Mouse (Mus musculus) cerebellum, postnatal 25 days (tissue): Measurements from ENCODE around the gene 6430571L13Rik.

Source experiments
- DNase-seq, 2 experiments: peaks; one replicate each; pipeline ENCODE4 v3.0.0; 2021; ENCODE audit warnings: mixed read lengths in 2 of 2

Gene 6430571L13Rik

DNA sequence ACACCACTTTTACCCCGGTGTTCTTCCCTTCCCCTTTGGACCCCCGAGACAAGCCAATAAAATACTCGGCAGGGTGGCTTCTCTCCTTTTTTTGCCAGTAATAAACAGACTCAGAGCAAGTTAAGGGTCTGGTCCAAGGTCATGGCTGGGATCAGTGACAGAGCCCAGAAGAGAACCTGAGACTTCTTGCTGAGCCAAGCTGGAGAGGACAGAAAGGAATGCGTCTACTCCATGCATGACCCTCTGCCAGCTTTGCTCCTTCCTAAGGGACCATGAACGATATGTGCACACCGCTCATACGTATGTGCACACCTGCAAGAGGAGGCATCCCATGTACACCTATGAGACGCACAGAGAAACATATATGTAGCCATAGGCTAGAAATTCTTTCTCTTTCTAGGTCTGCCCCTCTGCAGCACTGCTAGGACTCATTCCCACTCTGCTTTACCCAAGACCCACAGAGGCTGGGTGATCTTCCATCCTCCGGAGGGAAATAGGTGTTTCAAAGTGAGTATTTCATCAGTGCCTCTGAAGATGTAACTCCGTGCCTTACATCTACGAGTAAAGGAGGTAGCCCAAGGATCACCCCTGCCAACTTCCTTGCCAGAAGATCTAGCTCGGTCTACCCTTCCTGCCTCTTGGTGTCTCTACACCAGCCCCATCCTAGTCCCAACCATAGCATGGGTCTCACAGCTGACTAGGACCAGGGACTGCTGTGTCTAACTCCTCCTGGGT lies 676 bp downstream of the 6430571L13Rik start:
- peak; percentile 57 to 67 for DNase-seq

DNA sequence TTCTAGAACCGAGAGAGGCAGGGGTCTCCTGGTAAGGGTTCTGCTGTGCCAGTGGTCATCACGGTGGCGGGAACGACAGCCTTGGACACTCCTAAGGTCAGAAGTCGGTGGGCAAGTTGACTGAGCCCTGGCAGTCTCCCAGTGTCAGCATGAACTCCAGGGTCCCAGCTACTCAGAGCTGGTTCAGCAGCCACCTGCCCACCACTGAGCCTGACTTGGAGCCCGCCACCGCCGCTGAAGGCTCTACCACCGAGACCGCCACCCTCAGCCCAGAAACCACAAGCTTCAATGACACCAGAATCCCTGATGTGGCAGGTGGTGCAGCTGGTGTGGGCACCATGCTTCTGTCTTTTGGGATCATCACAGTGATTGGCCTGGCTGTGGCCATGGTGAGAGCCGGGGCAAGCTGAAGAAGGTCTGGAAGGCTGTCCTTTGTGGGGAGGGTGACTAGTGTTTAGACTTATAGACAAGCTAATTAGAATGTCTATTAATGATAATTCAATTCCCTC lies 1.9 kb downstream of the 6430571L13Rik start:
- peak; percentile 52 to 53 for DNase-seq

DNA sequence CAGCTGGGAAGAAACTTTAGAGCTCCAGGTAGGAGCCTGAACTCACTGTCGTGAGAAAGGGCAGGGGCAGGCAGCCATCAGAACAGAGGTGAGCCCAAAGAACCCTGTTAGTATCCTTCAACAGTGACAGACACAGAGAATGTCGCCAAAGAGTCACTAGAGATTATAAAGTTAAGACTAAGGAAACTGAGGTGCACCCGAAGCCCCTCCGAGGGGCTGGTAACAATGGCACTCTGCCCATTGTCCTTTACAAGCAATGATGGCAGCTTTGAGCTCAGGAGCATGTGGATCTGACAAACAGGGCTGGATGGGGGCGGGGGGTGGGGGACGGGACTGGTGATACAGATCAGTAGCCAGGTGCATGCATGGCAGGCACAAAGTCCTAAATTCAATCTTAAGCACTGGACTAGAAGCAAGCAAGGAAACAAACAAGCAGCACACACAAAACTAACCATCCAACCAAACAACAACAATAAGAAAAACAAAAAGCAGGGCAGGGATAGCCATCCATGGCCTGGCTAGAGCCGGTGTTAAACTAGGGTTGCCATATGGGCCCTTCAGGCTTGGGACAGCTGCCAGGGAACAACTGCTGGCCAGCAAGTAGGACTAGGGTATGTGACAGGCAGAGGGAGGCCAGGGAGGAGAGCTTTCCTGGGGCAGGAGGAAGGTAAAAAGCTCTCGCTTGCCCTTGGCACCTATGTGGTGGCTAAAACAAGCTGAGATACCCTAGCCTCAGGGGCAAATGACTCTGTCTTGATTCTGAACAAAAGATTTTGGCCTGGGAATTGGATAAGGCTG lies 2.9 kb downstream of the 6430571L13Rik start:
- peak; percentile 97 for DNase-seq

DNA sequence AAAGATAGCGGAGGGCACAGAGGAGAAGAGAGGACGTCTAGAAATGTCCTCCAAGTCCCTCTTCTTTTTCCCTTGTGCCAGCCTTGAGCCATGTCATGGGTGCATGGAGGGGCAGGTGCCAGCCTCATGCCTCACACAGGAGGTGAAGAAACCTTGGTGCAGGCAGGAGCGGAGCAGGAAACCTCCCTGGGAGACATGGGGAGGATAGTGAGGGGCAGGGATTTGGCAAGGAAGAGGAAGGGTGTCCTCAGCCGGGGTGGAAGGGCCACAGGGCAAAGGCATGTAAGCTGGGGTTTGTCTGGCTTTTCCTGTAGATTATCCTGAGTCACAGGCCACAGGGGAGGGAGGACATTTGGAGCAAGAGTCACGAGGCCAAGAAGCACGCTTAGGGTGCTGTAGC lies 3.6 kb downstream of the 6430571L13Rik start:
- DNase-seq: peak in 1 of 2 experiments; percentile 58

DNA sequence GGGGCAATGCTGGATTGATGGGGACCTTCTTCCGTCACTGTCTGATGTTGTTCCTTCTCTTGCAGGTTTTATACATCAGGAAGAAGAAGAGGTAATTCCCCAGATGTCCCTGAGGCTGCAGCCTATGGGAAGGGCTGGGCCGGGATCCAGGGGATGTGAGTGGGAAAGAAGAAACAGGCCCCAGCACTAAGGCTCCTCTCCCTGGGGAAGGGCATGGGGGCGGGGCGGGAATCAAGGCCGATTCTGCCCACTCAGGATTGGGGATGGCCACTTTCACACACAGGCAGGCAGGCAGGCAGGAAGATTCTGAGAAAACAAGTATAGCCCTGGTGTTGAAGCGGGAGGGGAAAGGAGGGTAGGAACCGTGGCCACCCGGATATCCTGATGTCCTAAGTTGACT lies 5.7 kb downstream of the 6430571L13Rik start:
- DNase-seq: peak in 1 of 2 experiments; percentile 51

DNA sequence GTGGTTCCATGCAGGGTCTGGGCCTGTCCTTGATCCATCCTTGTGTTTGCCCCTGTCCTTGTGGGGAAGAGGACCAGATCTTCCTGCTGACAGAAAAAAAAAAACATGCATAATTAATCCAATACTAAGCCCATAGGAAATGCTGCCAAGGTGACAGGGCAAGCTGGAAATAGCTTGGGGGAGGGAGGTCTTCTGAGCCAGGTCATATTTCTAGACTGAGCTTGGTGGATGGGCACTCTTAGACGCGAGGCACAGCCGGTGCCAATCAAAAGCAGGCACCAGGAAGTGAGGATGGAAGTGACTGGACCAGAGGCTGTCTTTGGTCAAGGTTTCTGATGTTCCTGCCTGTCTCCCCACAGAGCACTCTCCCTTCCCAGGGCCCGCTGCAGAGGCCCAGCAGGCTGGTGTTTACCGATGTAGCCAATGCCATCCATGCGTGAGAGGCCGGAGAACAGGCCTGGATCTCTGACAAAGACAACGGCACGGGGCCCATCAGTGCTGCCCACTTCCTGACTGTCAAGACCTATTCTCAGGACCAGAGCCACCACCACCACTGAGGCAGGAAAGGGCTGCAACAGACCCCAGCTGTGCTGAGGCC lies 7.3 kb downstream of the 6430571L13Rik start:
- peak; percentile 66 to 67 for DNase-seq

DNA sequence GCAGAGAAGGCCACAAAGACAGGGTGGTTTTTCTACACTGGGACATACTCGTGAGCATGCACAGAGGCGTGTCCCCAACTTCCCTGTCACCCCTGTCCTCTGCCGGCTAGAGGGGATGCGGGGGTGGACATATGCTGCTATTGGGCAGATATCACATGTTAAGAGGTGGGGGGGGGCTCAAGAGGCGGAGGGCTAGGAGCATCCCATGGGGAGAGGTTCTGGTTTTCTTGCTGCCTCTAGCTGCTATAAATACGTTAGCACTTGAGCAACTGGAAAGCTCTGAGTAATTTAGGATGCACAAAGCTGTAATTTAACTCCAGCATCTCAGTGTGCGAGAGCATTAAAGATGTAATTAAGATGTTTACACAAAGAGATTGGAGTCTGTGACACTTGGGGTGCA lies 8.9 kb downstream of the 6430571L13Rik start:
- no peak for DNase-seq

DNA sequence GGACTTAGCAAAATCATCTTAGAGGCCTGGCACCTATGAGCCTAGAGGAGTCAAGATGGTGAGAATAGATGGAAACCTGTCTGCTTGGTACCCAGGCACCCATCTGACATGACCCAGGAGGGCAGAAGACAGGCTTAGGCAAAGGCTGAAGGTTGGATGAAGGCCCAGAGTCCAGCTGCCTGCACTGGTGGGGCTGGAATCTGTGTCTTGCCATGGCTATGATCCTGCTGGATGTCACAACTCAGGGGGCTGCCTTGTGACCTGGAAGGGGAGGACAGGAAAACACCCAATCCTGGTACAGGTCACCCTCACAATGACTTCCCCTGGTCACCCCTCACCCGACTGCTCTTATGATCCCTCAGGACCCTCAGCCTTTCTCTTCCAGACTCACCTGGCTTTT lies 14.4 kb downstream of the 6430571L13Rik start:
- DNase-seq: no peak

DNA sequence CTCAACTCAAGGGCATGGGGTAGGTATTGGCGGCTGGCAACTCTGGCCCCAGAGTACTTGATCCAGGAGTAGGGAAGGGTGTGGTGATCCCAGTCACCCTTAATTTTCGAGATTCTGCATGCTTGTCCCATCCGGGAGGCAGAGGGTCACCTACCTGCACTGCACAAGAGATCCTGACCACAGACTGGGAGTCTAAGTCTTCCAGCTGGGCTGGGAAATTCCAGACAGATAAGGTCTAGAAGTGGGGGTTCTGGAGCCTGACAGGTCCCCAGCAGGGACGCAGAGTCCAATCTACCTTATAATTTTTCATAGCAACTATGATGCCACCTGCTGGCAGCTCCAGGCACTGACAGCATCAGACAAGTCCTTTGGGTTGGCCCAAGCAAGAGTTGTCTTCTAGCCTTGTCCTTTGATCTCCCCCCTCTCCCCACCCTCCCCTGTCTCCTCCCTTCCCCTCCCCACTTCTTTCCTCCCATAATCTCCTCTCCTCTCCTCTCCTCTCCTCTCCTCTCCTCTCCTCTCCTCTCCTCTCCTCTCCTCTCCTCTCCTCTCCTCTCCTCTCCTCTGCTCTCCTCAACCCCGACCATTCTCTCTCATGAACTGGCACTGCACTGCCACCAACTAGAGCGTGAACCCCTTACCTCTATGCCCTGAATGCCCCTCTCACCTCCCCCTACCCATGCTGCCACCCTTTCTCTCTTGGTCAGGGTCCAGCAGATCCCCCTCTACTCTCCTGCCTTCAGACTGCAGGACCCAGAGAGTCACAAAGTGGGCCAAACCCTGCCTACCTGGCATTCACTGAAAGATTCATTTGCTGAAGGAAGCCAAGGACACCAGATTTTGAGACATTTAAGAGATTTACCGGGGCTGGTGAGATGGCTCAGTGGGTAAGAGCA lies 15.7 kb downstream of the 6430571L13Rik start:
- DNase-seq: peak; percentile 85 to 89

DNA sequence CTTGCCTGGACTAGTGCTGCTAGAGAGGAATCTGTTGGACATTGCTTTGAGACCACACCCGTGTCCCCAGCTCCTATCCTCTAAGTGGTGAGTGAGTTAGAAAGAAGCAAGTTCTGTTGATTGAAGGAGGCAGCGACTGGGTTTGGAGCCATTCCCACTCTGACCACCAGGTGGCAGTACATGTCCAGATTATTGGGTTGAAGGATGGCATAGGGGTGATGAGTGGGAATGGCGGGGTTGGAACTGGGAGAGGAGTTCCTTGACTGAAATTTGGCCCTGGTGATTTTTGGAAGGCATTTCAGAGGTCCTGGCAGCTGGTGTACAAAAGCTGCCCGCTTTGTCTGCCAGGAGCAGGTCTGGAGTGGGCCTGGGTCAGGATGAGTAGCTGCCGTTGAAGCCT lies 17.2 kb downstream of the 6430571L13Rik start:
- DNase-seq: peak; percentile 94

DNA sequence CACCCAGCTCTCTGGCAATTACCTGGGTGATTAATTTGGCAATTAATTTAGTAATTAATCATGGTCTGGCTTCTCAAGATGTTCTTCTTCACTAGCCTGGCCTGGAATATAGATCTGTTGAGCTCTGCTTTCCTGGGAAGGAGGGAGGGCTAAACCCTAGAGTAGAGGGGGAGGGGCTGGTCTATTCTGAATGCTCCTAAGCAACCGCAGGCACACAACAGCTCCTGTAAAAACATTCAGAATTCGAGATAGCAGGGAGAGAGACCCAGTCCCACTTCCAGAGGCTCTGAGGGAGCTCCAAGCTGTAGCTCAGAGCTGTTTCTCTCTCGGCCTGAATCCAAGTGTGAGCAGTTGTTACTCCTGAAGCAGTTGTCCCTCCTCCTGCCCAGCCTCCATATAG lies 20.6 kb downstream of the 6430571L13Rik start:
- no peak for DNase-seq

DNA sequence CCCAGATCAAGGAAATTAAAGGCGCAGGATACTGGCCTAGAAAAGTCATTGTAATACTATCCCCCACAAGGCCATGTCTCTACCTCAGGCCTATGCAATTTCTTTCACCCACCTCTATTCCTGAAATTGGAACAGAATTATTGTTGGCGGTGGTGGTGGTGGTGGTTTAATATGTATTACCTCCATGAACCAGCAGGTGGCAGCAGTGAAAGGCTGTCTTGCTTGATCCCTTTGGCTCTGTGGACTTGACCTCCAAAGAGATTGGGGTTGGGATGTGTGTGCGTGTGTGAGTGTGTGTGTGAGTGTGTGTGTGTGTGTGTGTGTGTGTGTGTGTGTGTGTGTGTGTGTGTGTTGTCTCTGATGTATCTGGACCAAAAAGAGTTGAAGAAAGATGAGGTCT lies 26.2 kb downstream of the 6430571L13Rik start:
- peak; percentile 71 to 83 for DNase-seq

DNA sequence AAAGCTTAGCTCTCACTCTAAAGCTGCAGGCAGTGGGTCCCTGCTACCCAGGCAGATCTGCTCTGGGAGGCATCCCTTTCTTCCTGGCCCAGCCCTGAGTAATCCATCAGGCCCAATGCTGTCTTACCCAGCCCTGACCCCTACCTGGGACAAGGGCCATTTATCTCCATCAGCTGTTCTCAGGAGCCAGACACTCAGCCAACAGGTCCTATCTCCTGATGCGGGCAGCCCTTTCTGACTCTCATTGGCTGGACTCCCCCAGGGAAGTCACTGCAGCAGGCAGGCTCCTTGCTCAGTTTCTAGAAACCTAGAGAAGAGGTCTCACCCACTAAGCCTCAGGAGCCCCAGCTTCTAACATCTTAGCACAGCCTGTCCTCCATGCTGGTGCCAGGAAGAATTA lies 27.9 kb downstream of the 6430571L13Rik start:
- no peak for DNase-seq

DNA sequence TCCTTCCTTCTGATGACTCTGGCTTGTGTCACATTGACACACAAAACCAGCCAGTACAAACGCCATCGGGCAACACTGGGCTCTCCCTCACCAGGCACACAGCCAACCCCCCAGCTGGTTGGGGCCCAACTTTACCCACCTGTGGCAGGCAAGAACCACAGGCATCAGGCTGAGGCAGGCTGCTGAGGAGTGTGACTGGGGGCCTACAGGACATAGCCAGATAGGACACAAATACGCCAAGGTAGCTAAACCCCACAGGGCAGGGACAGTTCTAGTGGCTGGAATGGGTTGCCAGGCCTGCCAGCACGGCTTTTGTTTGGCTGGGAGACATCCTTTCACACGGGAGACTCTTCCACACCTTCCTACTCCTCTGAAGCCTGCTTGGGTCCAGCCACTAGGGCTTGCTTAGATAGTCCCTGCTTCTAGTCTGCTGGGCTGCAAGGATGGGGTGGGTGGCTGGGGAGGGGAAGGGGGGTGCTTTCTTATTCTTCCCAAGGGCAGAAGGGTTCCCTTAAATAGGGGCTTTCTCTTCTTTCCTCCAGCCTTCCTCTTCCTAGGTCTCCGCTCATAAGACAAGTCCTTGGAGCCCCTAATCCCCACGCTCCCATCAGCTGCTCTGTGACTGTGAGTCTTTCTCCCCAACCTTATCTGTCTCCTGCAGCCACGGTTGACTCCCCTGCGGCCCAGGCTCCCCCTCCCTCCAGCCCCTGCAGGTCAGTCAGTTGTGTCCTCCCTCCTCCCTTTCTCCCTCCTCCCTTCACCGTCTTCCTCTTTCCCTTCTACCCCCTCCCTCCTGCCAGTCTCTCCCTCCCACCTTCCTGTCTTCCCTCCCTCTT lies 29.1 kb downstream of the 6430571L13Rik start:
- no peak for DNase-seq

DNA sequence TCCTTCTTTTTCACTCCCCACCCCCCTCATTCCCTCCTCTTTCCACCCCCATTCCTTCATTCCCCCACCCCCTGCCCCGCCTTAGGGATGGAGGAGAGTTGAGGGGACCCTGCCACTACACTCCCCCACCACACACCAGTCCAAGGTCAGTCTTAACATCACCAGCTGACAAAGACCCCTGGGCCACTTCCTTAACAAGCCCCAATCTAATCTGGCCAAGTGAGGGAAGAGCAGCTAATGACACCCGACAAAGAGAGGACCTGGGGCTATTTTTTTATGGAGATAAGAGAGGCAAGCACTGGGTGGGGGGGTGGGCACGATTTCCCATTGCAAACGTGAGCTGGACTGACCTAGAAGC lies 29.7 kb downstream of the 6430571L13Rik start:
- no peak for DNase-seq

DNA sequence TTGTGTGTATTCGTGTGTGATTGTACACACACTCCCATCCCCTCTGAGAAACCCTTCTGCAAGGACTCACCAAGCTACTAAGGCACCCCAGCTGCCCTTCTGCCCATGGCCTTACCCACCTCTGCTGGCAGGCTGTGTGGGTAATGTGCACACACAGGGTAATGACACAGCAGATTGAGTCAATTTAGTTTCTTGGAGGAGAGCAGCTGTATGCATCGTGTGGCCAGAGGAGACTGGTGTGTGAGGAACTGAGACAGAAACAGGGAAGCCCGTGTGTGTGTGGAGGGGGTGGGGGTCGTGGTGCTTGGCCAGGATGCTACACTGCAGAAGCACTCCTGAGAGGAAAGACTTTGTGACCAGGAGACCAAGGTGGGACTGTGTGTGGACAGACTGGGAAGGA lies 32.0 kb downstream of the 6430571L13Rik start:
- DNase-seq: no peak

DNA sequence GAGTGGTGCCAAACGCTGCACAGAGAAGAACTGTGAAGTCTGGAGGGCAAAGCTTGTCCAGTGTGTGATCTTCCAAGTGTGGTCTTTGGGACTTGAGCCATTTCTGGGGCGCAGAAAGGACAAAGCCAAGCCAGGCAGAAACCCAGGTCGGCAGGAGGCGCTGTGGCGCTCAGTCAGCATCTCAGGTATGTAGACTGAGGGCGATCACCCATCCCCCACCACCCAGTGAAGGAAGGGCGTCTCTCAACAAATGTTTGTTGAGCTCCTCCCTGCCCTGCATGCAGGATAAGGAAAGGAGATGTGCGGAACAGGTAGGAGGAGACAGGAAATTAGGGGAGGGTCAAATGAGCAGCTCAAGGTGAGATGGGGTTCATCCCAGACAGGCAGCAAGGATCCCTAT lies 34.2 kb downstream of the 6430571L13Rik start:
- DNase-seq: peak; percentile 30 to 68

DNA sequence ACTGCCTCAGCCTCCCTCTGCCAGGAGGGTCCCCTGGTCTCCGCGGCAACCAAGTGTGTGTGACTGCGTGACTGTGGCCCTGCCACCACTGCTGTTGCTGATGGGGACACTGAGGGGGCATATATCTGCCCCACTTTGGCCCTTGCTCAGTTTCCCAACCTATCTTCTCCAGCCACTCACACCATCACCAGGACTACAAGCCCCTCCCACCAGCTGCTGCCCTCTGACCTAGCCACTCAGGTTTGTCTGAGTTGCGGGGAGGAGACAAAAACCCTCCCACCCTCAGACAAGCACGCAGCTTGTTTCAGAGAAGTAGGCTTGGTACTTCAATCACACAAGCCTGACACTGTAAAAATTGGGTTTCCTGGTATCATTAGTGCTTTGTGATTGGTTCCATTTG lies 35.0 kb downstream of the 6430571L13Rik start:
- no peak for DNase-seq

DNA sequence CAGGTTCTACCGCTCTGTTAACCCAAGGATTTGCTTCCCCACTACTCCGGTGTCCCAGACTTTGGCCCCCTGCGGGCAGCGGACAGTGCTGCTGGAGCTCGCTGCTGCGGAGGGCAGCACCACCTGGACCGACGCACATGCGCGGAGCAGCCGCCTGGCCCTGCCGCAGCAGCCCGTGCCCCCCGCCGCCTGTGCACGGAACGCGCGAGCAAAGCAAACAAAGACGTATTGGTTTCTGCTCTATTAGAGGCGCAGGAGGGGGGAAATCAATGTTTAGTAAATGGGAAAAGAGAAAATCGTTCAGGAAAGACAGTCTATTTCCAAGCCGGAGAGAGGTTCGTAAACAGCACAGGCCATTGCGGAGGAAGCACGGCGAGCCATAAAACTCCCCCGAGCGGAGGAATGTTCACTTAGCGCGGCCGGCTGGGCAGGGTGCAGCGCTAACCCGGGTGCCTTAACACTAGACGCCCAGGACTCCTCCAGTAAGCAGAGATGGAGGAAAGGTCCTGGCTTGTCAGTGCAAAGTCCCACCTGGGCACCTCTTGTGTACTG lies 37.6 kb downstream of the 6430571L13Rik start:
- DNase-seq: peak; percentile 72 to 79

DNA sequence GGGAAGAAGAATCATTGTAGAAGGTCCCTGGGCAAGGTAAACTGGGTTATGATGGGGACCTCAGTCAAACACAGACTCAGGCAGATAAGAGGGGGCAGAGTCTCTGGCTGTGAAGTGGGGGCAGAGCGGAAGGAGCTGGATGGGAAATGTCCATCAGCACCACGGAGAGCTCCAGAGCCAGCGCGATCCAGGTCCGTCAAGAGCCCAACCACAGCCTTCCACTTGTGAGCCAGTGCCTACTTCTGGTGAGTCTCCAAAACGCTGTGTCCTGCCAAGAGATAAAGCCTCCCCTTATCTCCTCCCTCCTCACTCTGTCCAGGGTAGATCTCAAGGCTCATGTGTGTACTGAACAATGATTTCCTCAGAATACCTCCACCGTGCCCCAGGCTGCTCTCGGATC lies 41.3 kb downstream of the 6430571L13Rik start:
- no peak for DNase-seq

DNA sequence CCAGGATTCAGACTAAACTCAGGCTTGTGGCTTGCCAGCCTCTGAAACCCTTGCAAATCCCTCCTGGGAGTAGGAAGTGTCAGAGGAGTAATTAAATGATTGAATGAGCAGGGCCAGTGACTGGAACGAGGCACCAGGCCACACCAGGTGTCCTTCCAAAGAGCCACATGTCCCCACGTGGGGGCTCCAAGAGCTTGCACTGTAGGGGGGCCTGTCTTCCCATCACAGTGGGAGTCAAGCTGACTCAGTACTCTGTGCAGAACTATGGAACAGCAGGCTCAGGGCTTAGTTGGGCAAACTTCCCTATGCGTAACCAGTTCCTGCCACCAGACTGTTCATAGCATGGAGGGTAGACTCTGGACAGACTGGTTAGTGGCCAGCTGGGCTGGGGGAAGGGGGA lies 44.0 kb downstream of the 6430571L13Rik start:
- DNase-seq: peak; percentile 53 to 56
